Mouse (Mus musculus): ENCODE data around the gene Kpna1. TPM values are rescaled to one million over a fixed set of nuclear protein-coding genes. Genes with fewer than 3 reads are reported as not detected.
"Not testable (repeated sequence)": the region's sequence is repeated elsewhere in the genome, so short reads cannot be mapped to it uniquely, and the experiment has no call there.

The Kpna1 gene
- total RNA-seq, 4 experiments from 2014 or later, result 63.4 to 91.0 (median 68.9) TPM

DNA sequence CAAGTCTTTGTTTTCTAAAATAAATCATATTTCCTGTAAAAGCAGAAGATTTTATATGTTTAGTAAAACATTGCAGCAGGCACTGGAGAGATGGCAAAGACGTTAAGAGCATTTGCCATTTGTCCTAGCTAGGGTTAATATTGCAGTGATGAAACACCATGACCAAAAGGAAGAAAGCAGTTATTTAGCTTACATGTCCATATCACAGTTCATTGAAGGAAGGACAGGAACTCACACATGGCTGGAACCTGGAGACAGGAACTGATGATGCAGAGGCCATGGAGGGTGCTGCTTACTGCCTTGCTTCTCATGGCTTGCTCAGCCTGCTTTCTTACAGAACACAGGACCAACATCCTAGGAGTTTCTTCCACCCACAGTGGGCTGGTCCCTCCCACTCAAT is 13.8 kb downstream of the Kpna1 start:
- no peak for DNase-seq

DNA sequence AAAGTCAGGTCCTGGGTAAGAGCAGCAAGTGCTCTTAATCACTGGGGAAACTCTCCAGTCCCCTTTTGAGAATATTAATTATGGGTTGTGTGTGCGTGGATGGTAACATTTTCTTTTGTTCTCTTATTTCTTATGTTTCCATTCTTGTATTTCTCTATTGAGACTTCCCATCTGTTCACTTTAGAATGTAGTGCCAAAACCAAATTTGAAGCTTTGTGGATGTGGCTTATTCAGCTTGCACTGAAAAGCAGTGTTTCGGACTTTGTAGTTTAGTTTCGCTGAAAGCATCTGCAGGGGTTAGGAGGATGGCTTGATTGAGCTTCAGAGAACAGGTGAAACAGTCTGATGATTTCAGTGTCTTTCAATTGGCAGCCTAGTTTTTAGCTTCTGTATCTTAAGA is 14.8 kb downstream of the Kpna1 start:
- no peak for DNase-seq

DNA sequence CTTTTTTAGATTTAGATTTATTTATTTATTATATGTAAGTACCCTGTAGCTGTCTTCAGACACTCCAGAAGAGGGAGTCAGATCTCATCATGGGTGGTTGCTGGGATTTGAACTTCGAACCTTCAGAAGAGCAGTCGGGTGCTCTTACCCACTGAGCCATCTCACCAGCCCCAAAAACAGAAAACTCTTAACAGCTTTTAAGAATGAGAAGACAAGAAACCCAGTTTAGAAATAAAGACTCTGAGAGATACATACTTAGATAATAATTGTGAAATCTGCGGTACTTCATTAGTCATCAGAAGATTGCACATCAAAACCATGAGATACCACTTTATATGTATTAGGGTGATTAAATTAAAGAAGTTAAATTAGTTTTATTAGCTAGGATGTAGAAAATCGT is 20.3 kb downstream of the Kpna1 start:
- not testable (repeated sequence) for DNase-seq

DNA sequence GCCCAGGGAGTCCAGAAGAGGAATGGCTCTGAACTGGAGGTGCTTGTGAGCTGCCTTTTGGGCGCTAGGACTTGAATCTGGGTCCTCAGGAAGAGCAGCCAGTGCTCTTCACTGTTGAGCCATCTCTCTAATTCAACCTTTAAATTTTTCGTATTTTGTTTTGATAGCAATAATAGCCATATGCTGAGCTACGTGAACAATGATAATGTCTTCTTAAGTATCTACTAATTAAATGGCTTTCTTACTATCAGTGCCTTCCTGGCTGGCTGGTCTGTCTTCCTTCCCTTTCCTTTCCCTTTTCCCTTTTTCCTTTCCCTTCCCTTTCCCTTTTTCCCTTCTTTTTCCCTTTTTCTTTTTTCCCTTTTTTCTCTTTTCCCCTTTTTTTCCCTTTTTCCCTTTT is 29.8 kb downstream of the Kpna1 start:
- no peak for DNase-seq

DNA sequence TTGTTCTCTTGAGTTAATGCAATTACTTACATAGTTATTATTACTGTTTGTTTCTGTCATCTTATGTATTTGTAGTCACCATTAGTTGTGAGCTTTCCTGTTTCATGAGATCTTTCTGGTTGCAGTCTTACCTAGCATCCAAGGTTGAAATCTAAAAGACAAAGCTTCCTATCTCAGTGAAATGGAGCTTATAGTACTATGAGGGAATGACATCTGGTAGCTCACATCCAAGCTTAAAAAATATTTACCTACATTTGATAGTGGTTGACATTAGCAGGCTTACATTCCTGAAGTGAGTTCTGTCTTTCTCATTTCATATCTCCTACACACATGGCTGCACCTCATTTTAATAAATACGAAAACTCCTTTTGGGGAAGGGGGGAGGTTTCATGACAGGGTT is 37.8 kb downstream of the Kpna1 start:
- DNase-seq, result no peak

DNA sequence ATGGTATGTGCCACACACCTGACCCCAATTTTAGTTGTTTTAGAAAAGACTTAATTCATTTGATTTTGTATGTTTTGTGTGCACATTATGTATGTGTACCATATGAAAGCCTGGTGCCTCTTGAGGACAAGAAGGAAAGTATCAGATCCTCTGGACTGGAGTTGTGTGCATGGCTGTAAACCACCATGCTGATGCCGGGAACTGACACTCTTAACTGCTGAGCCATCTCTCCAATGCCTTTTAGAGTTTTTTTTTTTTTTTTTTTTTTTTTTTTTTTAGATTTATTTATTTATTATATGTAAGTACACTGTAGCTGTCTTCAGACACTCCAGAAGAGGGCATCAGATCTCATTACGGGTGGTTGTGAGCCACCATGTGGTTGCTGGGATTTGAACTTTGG is 49.6 kb downstream of the Kpna1 start:
- DNase-seq, result not testable (repeated sequence)

DNA sequence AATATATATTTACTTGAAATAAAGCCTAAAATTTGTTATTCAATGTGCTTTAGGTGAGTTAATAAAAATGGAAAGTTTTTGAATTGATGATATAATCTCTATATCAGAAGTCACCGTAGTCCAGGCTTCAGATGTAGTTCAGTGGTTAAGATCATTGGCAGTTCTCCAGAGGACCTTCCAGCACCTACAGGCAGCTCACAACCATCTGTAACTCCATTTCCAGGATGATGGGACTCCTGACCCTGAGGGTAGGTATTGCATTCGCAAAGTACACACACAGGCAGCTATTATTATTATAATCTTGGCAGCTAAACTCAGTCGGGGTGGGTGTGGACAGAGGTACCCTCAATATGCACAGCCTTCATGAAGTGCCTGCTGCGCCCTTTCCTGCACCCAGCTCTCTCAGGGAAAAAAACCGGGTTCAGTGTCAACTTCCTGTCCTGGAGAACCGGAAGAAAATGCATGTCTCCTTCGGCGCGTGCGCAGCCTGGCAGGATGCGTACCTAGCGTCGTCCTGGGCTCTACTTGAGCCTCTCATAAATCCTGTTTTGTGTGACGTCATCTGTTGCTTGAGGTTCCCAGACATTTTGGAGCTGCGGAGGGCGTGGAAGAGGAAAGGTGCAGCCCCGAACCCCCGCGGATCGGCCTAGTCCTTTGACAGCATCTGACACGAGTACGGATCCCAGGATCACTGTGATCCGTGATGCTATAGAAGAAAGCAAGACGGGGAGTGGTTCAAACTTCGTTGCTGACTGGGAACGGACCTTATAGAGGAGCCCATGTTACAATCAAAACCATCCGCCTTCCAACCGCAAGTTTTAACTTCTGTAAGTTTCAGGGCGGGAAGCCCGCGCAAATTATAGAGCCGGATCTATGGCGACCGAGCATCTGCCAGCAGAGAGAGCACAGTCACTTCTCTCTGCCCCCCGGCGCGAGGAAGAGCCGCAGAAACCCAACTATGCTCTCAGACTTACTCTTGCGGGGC is 62.4 kb downstream of the Kpna1 start, which contains the start of gene Wdr5b:
TSS of gene Wdr5b (plus strand) at position 551 of the 985 bp plus-strand sequence.
- DNase-seq, result peak; percentile 94

DNA sequence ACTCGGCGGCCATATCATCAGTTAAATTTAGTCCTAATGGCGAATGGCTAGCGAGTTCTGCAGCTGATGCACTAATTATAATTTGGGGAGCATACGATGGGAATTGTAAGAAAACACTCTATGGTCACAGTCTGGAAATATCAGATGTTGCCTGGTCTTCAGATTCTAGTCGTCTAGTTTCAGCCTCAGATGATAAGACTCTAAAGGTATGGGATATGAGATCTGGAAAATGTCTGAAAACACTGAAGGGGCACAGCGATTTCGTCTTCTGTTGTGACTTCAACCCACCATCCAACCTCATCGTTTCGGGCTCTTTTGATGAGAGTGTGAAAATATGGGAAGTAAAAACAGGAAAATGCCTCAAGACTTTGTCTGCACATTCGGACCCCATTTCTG is 63.1 kb downstream of the Kpna1 start:
- DNase-seq, result no peak

DNA sequence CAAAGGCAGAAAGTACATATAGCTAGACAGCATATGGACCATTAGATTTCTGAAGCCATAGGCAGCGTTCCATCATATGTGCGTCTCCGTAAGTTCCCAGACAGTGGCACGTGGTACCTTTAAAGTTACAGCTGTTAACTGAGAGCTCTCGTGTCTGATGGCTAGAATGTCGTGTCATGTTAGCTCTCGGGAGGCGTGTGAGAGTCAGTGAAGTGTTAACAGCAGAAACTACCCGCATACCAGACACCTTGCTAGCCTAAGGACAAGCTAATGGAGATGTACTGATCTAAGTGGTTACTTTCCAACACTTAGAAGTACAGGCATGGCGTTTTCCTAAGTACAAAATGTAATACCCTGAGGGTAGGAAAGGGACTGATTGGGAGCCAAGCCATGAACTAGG is 64.5 kb downstream of the Kpna1 start:
- DNase-seq, result no peak

DNA sequence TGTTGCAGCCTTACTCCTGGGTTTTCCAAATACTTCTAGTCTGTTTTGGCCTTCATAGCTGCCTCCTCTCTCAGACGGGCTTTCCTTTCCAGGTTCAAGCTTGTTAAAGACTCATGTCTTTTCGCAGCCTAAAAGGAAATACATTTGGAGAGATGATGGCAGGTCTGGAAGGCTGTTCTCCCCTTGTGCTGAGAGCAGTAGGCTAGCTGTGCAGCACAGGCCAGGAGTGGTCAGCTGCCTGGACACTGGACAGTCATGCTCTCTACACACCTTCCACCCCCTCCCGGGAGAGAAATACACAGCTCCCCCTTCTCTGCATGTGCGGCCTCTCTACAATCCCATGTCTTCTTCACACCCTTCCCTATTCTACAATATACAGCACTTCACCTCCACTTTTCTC is 65.4 kb downstream of the Kpna1 start:
- DNase-seq, result no peak

DNA sequence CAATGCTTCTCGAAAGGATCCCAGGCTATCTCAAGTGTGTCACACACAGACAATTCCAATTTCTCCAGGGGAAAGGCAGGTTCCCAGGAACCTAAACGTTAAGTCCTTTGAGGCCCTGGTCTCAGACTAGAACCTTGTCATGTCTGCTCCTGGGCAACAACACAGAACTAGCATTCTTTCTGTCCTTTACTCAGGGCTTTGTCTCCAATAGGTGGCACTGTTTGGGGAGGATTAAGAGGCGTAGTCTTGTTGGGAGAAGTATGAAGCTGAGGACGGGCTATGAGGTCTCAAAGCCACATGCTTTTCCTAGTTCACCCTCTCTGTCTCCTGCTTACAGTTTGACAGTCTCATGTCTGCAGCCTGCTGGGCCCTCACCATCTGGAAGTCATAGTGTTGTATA is 69.0 kb downstream of the Kpna1 start:
- DNase-seq, result no peak

DNA sequence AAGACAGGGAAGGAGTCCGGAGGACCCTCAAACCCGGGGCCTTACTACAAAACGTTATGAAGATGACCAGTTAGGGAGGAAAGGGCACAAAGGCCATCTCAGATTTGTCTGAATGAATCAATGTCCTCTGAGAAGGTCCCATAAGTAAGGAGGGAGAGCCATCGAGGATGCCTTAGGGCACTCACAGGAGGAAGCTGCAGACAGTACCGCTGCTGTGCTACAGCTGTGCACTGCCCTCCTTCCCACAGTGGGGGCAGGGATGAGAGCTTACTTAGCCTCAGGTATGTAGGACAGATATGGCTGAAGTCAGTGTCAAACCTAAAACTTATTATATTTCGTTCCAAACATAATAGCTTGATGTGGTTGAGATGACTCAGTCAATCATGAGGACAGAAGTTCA is 72.9 kb downstream of the Kpna1 start:
- DNase-seq, result no peak

DNA sequence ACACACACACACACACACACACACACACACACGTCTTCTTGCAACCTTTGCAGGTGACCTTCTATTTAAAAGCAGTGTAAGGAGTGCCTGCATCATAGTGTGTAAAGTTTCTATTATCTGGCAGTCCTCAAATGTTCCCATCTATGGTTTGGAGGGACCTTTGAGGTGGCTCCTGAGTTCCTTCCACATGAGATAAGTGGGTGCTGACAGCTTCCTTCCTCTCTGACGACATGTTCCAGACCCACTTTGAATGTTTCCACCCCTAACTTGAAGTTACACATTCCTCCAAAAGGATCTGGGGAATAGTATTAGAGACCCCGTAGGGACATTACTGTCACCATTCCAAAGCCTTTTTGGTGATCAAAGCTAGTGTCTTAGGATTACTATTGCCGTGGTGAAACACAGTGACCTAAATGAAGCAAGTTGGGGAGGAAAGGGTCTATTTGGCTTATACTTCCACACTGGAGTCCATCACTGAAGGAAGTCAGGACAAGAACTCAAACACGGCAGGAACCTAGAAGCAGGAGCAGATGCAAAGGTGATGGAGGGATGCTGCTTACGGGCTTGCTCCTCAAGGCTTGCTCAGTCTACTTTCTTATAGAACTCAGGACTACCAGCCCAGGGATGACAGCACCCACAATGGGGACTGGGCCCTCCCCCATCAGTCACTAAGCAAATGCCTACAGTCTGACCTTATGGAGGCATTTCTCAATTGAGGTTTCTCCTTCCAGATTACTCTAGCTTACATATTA is 75.2 kb downstream of the Kpna1 start:
- no peak for DNase-seq

DNA sequence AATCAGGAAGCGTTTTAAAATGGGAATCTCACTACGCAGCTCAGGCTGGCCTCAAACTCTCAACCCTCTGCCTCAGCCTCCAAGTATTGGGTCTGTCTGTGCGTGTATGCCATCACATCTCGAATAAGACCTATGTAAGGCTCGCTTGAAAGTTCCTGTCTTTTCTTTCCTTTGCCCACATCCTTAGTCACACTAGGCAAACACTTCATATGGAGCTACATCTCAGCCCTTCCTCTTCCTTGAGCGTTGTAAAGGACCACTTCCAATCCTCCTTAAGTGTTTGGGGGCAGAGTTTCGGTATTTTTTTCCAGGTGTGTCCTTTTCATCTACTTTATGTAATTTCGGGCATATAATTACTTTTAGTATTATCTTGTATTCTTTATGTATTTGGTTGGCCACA is 76.4 kb downstream of the Kpna1 start:
- no peak for DNase-seq

DNA sequence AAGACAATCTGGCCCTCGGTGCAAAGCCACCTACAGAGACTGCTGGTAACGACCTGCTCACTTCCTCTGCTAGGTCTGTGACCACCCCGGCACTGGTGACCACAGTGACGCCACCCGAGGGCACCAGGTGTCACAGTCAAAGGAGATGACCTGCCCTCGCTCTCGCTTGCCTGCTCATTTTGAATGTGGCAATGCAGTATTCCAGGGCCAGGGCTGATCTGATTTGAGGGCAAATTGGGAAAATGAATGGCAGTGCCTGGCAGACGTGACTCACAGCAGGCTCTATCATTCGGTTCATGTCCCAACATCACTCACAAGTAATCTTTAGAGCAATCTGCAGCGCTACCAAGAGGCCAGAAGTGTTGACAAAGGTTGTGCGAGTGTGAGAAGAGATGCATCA is 77.9 kb downstream of the Kpna1 start:
- DNase-seq, result peak; percentile 30

DNA sequence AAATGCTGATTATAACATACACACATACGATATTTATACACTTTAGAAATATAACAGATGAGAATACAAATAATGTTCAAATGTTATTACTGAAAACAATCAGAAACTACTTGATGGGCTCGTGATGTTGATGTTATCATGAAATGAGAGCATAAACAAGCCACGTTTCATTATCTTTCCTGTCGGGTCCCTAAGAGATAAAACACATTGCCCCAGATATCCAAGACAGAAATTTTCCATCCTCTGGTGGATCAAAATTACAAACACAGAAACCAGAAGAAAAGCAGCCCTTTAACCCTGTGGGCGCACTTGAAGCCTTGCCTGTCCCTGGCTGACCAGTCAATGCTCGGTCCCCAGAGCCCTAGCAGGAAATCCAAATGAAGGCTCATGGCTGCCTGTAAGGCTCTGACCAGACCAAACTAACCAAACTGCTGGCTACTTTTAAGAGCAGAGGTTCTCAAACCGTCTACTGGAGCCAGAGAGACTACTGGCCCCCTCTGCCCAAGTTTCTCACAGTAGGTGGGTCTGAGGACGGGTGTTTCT is 79.5 kb downstream of the Kpna1 start:
- no peak for DNase-seq

DNA sequence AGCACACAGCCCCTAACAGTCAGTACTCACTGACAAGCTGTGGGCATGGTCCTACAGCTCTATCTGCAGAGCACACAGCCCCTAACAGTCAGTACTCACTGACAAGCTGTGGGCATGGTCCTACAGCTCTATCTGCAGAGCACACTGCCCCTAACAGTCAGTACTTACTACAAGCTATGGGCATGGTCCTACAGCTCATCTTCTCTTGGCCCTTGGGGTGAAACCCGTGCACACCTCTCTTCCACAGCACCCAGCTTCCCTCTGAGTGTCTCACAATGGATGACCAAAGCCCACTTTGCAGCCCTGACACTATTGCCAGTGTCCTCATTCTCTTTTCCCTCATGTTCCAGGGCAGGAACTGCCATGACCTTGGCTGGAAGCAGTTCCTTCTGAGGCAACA is 84.0 kb downstream of the Kpna1 start:
- DNase-seq, result not testable (repeated sequence)

DNA sequence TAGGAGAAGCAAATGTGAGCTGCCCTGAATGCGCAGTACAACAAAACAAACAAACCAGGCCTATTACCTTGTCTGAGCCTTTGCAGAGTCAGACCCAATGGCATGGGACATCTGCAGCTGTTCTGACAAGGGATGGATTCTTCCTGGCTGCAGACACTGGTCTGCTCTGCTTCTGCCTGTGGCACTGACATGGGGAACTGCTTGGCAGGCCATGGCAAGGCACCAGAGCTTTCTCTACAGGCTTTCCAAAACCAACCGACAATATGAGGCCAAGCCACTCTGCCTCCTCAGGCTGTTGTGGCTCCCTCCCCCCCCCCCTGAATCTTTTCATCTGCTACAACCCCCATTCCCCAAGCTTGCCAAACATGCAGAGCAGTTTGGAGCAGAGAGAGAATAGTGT is 84.8 kb downstream of the Kpna1 start:
- DNase-seq, result no peak

DNA sequence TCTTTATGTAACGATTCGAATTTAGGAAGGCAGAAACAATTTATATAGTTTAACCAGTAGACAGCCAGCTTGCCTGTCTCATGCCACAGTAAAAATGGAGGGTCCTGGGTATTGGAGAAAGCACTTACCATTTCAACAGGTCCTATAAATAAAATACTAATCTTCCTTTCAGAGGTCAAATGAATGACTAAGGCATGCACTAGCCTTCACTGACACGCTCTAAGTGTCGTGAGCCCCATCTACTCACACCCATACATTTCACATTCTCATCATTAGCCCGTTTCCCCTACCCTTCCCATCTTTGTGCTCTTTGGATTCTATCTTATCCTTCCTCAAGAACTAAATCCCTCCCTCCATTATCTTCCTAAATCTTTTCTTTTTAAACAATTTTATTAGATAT is 86.4 kb downstream of the Kpna1 start:
- no peak for DNase-seq

DNA sequence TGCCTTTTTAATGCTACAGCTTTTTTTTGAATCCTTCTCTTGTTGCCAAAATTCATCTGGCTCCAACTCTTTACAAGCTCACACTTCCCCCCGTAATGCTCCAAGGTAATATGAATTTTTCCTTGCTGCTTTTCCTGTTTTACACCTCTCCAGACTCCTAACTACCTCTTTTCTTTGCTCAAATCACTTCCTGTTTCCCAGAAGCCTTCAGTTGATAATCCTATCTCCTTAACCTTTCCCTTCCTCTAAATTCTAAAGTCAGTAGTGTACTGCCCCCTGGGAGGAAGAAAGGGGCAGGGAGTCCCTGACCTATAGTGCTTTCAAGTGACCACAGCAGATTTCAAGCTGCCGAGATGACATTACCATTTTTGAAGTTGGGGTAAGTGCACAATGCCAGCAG is 89.1 kb downstream of the Kpna1 start:
- no peak for DNase-seq

DNA sequence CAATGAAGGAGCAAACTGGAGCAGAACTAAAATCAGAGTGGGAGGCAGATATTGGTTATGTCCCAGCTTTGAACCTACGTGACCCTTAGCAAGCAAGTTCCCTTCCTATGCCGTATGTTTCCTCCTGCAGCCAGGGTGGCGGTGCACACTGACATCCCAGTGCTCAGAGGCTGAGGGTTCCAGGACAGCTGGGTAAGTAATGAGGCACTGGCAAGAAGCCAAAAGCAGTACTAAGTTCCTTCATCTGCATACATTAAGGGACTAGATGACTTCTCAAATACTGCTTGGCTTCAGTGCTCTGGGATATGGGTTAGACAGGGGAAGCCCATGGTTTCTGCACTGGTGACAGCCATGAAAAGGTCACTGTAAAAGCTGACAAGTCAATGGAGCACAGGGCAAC is 89.8 kb downstream of the Kpna1 start:
- DNase-seq, result no peak

DNA sequence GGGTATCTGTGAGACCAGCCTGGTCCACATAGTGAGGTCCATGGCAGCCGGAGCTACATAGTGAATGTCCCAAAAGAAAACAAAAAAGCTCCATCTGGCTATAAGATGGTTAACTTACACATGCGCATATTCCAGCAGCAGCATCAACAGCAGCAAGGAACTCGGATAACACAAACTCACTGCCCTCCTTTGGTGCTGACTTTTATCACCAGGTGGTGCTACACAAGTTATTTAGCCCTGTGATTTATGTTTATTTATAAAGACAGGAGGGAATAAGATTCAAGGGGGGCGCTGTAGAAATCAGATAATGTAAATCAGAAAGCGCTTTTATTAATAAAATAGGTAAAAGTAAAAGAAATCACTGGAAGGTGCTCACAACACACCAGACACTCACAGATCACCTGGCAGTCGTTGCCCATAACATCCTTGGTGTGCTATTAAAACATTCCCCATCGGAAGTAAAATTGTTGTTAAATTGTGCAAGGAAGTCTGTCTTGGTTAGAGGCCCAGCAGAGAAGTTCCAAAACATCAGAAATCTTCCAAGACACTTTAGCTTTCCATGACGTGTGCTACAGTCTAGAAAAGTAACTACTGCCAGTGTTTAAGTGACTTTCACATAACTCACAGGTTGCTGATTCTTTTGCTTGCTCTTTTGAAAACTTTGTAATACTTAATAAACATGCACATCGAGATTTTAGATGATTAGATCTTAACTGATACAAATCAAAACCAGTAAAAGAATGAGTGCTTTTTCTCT is 91.4 kb downstream of the Kpna1 start:
- DNase-seq, result no peak

DNA sequence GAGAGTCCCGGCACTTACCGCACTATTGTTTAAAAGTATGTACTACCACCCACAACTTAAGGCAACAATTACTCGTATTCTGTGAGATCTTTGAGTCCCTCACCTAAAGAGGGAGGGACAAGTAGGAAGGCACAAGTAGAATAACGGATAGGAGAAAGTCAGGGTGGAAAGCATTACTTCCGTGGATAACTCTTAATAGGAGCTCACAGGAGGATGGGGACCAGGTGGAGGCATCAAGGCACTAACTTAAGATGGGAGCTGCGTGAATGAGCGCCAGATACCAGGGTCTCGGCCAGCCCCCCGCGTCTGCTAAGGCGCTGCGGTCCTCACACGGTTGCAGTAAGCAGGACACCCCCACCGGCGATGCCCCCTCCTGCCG is 92.5 kb downstream of the Kpna1 start:
- DNase-seq, result no peak
